Mouse (Mus musculus): ENCODE results near the gene Exog. TPM values are rescaled to one million over a fixed set of nuclear protein-coding genes. Genes with fewer than 3 reads are reported as not detected.

Gene Exog
- total RNA-seq (2021): 10 to 100 TPM; 24.1 to 24.7 TPM

GRCm38 (mm10) chr9:119444738-119445429 lies at the start of gene Exog:
Gene Exog (plus strand): TSS chr9:119444943.
- peak; percentile 99 for DNase-seq (ENCODE audit: low spot score in 2 of 2)
- intact Hi-C loops (cut with DNase I): no loop called here

GRCm38 (mm10) chr9:119401351-119401750 lies 43.4 kb upstream of the Exog start:
- no peak for DNase-seq (ENCODE audit: low spot score in 2 of 2)
- intact Hi-C loops (cut with DNase I): no loop called here

GRCm38 (mm10) chr9:119401801-119402214 lies 42.9 kb upstream of the Exog start, which contains the start of gene Acvr2b:
Gene Acvr2b (plus strand): TSS chr9:119402118.
- intact Hi-C loops (cut with DNase I): loop anchor here (2.0 kb wide), 1 partner anchor 45 kb away; the partner anchor contains the start of gene Xylb
- peak; percentile 91 to 93 for DNase-seq (ENCODE audit: low spot score in 2 of 2)

GRCm38 (mm10) chr9:119402253-119403235 lies 42.2 kb upstream of the Exog start:
- DNase-seq (ENCODE audit: low spot score in 2 of 2): peak; percentile 65 to 71
- intact Hi-C loops (cut with DNase I): loop anchor here (1.0 to 2.0 kb wide), 2 partner anchors 28 to 46 kb away; partner anchors contain the start of gene Xylb

GRCm38 (mm10) chr9:119403236-119403641 lies 41.5 kb upstream of the Exog start:
- intact Hi-C loops (cut with DNase I): loop anchor here (1.0 to 2.0 kb wide), 2 partner anchors 27 to 46 kb away; partner anchors contain the start of gene Xylb
- peak; percentile 26 to 37 for DNase-seq (ENCODE audit: low spot score in 2 of 2)

GRCm38 (mm10) chr9:119404090-119404489 lies 40.7 kb upstream of the Exog start:
- no peak for DNase-seq (ENCODE audit: low spot score in 2 of 2)
- intact Hi-C loops (cut with DNase I): no loop called here

- intact Hi-C loops (cut with DNase I): no loop called here
- DNase-seq (ENCODE audit: low spot score in 2 of 2): no peak
Measured at GRCm38 (mm10) chr9:119407884-119408283, 36.9 kb upstream of the Exog start.

GRCm38 (mm10) chr9:119408898-119409664 lies 35.7 kb upstream of the Exog start:
- DNase-seq (ENCODE audit: low spot score in 2 of 2): no peak
- intact Hi-C loops (cut with DNase I): no loop called here

GRCm38 (mm10) chr9:119409864-119410263 lies 34.9 kb upstream of the Exog start:
- DNase-seq (ENCODE audit: low spot score in 2 of 2): no peak
- intact Hi-C loops (cut with DNase I): no loop called here

GRCm38 (mm10) chr9:119418025-119418424 lies 26.7 kb upstream of the Exog start:
- intact Hi-C loops (cut with DNase I): no loop called here
- no peak for DNase-seq (ENCODE audit: low spot score in 2 of 2)

GRCm38 (mm10) chr9:119419852-119420438 lies 24.8 kb upstream of the Exog start:
- intact Hi-C loops (cut with DNase I): no loop called here
- no peak for DNase-seq (ENCODE audit: low spot score in 2 of 2)

GRCm38 (mm10) chr9:119425217-119425975 lies 19.3 kb upstream of the Exog start:
- DNase-seq (ENCODE audit: low spot score in 2 of 2): no peak
- intact Hi-C loops (cut with DNase I): no loop called here

- intact Hi-C loops (cut with DNase I): no loop called here
- DNase-seq (ENCODE audit: low spot score in 2 of 2): no peak
Measured at GRCm38 (mm10) chr9:119425976-119426415, 18.7 kb upstream of the Exog start.

- DNase-seq (ENCODE audit: low spot score in 2 of 2): no peak
Measured at GRCm38 (mm10) chr9:119426483-119426882, 18.3 kb upstream of the Exog start.

GRCm38 (mm10) chr9:119430311-119430710 lies 14.4 kb upstream of the Exog start:
- intact Hi-C loops (cut with DNase I): loop anchor here (1.0 to 10.0 kb wide), 4 partner anchors 27 to 276 kb away; partner anchors contain the start of genes Acaa1b, Gm47289 and Xylb
- peak; percentile 68 to 72 for DNase-seq (ENCODE audit: low spot score in 2 of 2)

More at GRCm38 (mm10) chr9:119426483-119426882, 18.3 kb upstream of the Exog start:
- intact Hi-C loops (cut with DNase I): no loop called here

- intact Hi-C loops (cut with DNase I): loop anchor here (10.0 kb wide), 2 partner anchors 171 to 281 kb away; partner anchors contain the start of genes Acaa1b and Gm47289
- no peak for DNase-seq (ENCODE audit: low spot score in 2 of 2)
Measured at GRCm38 (mm10) chr9:119435855-119436254, 8.9 kb upstream of the Exog start.

GRCm38 (mm10) chr9:119438065-119438464 lies 6.7 kb upstream of the Exog start:
- intact Hi-C loops (cut with DNase I): loop anchor here (10.0 kb wide), 2 partner anchors 173 to 283 kb away; partner anchors contain the start of genes Acaa1b and Gm47289
- DNase-seq (ENCODE audit: low spot score in 2 of 2): no peak

- intact Hi-C loops (cut with DNase I): loop anchor here (10.0 kb wide), 2 partner anchors 174 to 284 kb away; partner anchors contain the start of genes Acaa1b and Gm47289
- DNase-seq (ENCODE audit: low spot score in 2 of 2): no peak
Measured at GRCm38 (mm10) chr9:119438498-119439000, 6.2 kb upstream of the Exog start.

Measured in left cerebral cortex, postnatal 36 days (tissue).